Mouse (Mus musculus) neural tube, embryonic 12.5 days (tissue): ENCODE measurements around the gene Olfr59. TPM values are rescaled to one million over a fixed set of nuclear protein-coding genes. Genes with fewer than 3 reads are reported as not detected.

Experiments used
- ATAC-seq: fragments of 200-750 bp; cut with Nextera tagmentation; 2 replicates; pipeline ENCODE4 v1.8.0; 2017; ENCODE audit warnings: low read depth, mild to moderate bottlenecking, moderate TSS enrichment, moderate library complexity; ENCODE audit not compliant: low FRiP score
- H3K27ac ChIP-seq: fragments of 300-500 bp; sonication (generic); 2 replicates; pipeline ENCODE4 v1.5.1; 2016
- H3K27me3 ChIP-seq: fragments of 300-500 bp; sonication (generic); replicated peaks from 2 replicates; pipeline ENCODE4 v1.6.1; 2016; ENCODE audit warnings: mild to moderate bottlenecking
- H3K36me3 ChIP-seq: fragments of 300-500 bp; sonication (generic); 2 replicates; pipeline ENCODE4 v1.6.1; 2016; ENCODE audit warnings: mild to moderate bottlenecking
- H3K4me1 ChIP-seq: fragments of 300-500 bp; sonication (generic); 2 replicates; pipeline ENCODE4 v1.6.1; 2016
- H3K4me2 ChIP-seq: fragments of 300-500 bp; sonication (generic); replicated peaks from 2 replicates; pipeline ENCODE4 v1.6.1; 2016; ENCODE audit warnings: mild to moderate bottlenecking
- H3K4me3 ChIP-seq: fragments of 300-500 bp; sonication (generic); 2 replicates; pipeline ENCODE4 v1.5.1; 2016
- H3K9ac ChIP-seq: fragments of 300-500 bp; sonication (generic); 2 replicates; pipeline ENCODE4 v1.6.1; 2016; ENCODE audit warnings: mild to moderate bottlenecking
- H3K9me3 ChIP-seq: fragments of 300-500 bp; sonication (generic); 2 replicates; pipeline ENCODE4 v1.6.1; 2016; ENCODE audit warnings: mild to moderate bottlenecking
- WGBS: fragments of 180-500 bp; shearing (Covaris S2); methylation state at CpG from one replicate; pipeline ENCODE4 v1.1.7; 2016; 5-methylcytosine and 5-hydroxymethylcytosine counted together
- polyA plus RNA-seq: library from polyadenylated mRNA; unstranded; fragments of >200 nt; fragmentation: Nextera tagmentation; extraction: Ambion mirVana; gene quantifications from 2 replicates; pipeline ENCODE4 v1.2.1, GENCODE M21; 2016

The Olfr59 gene
- polyA plus RNA-seq = not detected in 2 replicates

- ATAC-seq = no peak
- Histone ChIP-seq H3K9ac (no peak within 1 kb of the TSS), H3K36me3 (no peaks in the 10 kb centered on the region), H3K4me3 (no peak within 1 kb of the TSS), H3K4me2 (no peak within 1 kb of the TSS), H3K4me1 (no peaks in the 10 kb centered on the region), H3K27me3 (no peaks in the 10 kb centered on the region), H3K27ac (no peak within 1 kb of the TSS), H3K9me3 (peaks cover 19% of the 10 kb centered on the region; the same call in 1 of the 2 replicates)
- WGBS = 69% methylated on average over 2 of the region's 2 CpGs
Measured at GRCm38 (mm10) chr11:74283436-74283835, at the start of gene Olfr59. Olfr59 (plus strand) TSS chr11:74283736.

DNA sequence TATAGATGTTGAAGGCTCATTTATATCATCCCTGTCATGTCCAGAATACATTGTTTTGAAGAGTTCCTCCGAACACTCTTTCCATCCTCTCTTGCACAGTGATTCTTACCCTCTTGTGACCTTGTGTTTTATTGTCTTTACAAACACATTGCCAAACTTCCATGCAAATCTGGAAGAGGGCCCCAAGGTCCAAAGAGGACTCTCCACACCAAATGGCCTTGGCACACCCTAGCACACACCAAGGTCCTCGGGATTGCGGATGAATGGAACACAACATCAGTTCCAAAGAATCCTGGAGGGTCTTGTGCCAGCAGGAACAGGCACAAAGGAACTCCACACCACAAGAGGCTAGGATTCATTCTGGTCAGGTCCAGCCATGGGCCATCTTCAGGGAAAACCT lies 42.3 kb upstream of the Olfr59 start:
- WGBS = 88% methylated on average over 3 of the region's 3 CpGs

GRCm38 (mm10) chr11:74259508-74259907 lies 24.0 kb upstream of the Olfr59 start, which contains the start of gene Olfr406:
Olfr406 (plus strand) TSS chr11:74259808.
- no peak within 1 kb of the TSS for H3K4me3 ChIP-seq
- 57% methylated on average over 2 of the region's 2 CpGs for WGBS
- H3K36me3 ChIP-seq = no peaks in the 10 kb centered on the region
- H3K4me1 ChIP-seq = no peaks in the 10 kb centered on the region
- ATAC-seq = no peak
- peaks cover 25% of the 10 kb centered on the region; the same call in 1 of the 2 replicates for H3K9me3 ChIP-seq
- H3K9ac ChIP-seq = no peak within 1 kb of the TSS
- no peak within 1 kb of the TSS for H3K27ac ChIP-seq
- no peaks in the 10 kb centered on the region for H3K27me3 ChIP-seq
- H3K4me2 ChIP-seq = no peak within 1 kb of the TSS

More for the DNA sequence above, 42.3 kb upstream of the Olfr59 start:
- Histone ChIP-seq H3K4me2 (no peak overlapping the region), H3K27ac (no peak overlapping the region), H3K9ac (no peak overlapping the region), H3K9me3 (peaks cover 21% of the 10 kb centered on the region), H3K4me3 (no peak overlapping the region), H3K36me3 (no peaks in the 10 kb centered on the region), H3K4me1 (no peaks in the 10 kb centered on the region), H3K27me3 (no peaks in the 10 kb centered on the region)
- no peak for ATAC-seq

- no peak overlapping the region for H3K4me2 ChIP-seq
- H3K9me3 ChIP-seq = 0 out of 2 replicates have a peak, but pooled peaks cover 8% of the 10 kb centered on the region
- no peaks in the 10 kb centered on the region for H3K36me3 ChIP-seq
- no peaks in the 10 kb centered on the region for H3K4me1 ChIP-seq
- H3K4me3 ChIP-seq = no peak overlapping the region
- 78% methylated on average over 2 of the region's 2 CpGs for WGBS
- no peak for ATAC-seq
- H3K9ac ChIP-seq = no peak overlapping the region
- no peak overlapping the region for H3K27ac ChIP-seq
- no peaks in the 10 kb centered on the region for H3K27me3 ChIP-seq
Measured at GRCm38 (mm10) chr11:74287256-74287655, 3.7 kb downstream of the Olfr59 start.

DNA sequence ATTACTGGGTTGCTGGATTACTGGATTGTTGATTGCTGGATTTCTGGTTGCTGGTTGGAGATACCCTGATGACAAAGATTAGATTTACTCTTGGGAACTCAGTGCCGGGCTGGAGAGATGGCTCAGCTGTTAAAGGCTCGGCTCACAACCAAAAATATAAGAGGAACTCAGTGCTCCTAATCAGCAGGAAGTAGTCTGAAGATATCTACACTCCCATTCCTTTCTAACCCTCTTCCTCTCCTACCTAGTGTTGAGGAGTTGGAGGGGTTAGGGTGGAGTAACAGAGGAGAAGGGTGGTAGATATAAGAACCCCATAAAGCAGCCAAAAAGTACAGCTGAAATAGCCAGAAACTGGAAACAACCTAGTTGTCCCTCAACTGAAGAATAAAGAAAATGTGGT lies 42.5 kb downstream of the Olfr59 start:
- H3K9ac ChIP-seq = no peak overlapping the region
- 0 out of 2 replicates have a peak, but pooled peaks cover 4% of the 10 kb centered on the region for H3K9me3 ChIP-seq
- 87% methylated on average over 2 of the region's 2 CpGs for WGBS
- H3K4me1 ChIP-seq = no peaks in the 10 kb centered on the region
- H3K27ac ChIP-seq = no peak overlapping the region
- no peak overlapping the region for H3K4me3 ChIP-seq
- H3K36me3 ChIP-seq = no peaks in the 10 kb centered on the region
- ATAC-seq = no peak
- no peak overlapping the region for H3K4me2 ChIP-seq
- no peaks in the 10 kb centered on the region for H3K27me3 ChIP-seq

GRCm38 (mm10) chr11:74328781-74329180 lies 45.2 kb downstream of the Olfr59 start:
- Histone ChIP-seq H3K27me3 (no peaks in the 10 kb centered on the region), H3K4me3 (no peak overlapping the region)

DNA sequence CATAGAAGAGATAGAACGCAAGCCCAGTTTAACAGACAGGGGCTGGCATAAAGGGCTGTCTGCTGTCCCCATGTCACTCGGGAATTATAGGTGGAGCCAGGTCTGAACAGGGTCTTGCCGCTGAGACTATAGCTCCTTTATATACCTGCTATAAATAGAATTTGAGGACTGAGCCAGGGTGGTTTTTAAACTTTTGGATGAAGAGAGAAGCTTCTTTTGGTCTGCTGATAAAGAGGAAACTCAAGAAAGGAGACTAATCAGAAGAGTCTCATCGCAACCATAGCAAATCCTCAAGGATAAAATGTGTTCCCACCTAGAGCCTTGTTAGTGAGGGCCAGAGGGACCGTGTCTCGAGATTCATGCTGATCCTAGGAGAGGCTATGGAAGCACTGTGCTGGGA lies 54.4 kb downstream of the Olfr59 start, which contains the start of gene Olfr410:
Olfr410 (minus strand) TSS at position 101 of the 400 bp plus-strand sequence.
- no peak within 1 kb of the TSS for H3K4me3 ChIP-seq
- H3K4me1 ChIP-seq = no peaks in the 10 kb centered on the region
- ATAC-seq = no peak
- WGBS = 82% methylated on average over 6 of the region's 6 CpGs
- H3K4me2 ChIP-seq = no peak within 1 kb of the TSS
- H3K9ac ChIP-seq = no peak within 1 kb of the TSS
- H3K27me3 ChIP-seq = no peaks in the 10 kb centered on the region
- H3K9me3 ChIP-seq = no peaks in the 10 kb centered on the region
- no peak within 1 kb of the TSS for H3K27ac ChIP-seq
- H3K36me3 ChIP-seq = no peaks in the 10 kb centered on the region

More at GRCm38 (mm10) chr11:74328781-74329180, 45.2 kb downstream of the Olfr59 start:
- no peaks in the 10 kb centered on the region for H3K4me1 ChIP-seq
- ATAC-seq = no peak
- no peak overlapping the region for H3K4me2 ChIP-seq
- no peak overlapping the region for H3K27ac ChIP-seq
- 0 out of 2 replicates have a peak, but pooled peaks cover 4% of the 10 kb centered on the region for H3K9me3 ChIP-seq
- no peaks in the 10 kb centered on the region for H3K36me3 ChIP-seq
- H3K9ac ChIP-seq = no peak overlapping the region

Other genes with a start within 250 kb of the Olfr59 start
- gene Olfr139, start 227.2 kb upstream of the Olfr59 start, polyA plus RNA-seq = not detected in 2 replicates
- not detected in 2 replicates for gene Olfr399, start 227.1 kb upstream of the Olfr59 start, polyA plus RNA-seq
- gene Zfp616, start 213.8 kb upstream of the Olfr59 start, polyA plus RNA-seq = not detected in 2 replicates
- gene Olfr401, start 170.0 kb upstream of the Olfr59 start, polyA plus RNA-seq = not detected in 2 replicates
- gene Olfr402, start 130.2 kb upstream of the Olfr59 start, polyA plus RNA-seq = not detected in 2 replicates
- gene Olfr403, start 97.5 kb upstream of the Olfr59 start, polyA plus RNA-seq = not detected in 2 replicates
- not detected in 2 replicates for gene Olfr43, start 72.4 kb upstream of the Olfr59 start, polyA plus RNA-seq
- not detected in 2 replicates for gene Olfr406, start 23.9 kb upstream of the Olfr59 start, polyA plus RNA-seq
- gene Olfr410, start 54.3 kb downstream of the Olfr59 start, polyA plus RNA-seq = not detected in 2 replicates
- not detected in 2 replicates for gene Olfr411, start 68.9 kb downstream of the Olfr59 start, polyA plus RNA-seq
- gene Olfr412, start 78.3 kb downstream of the Olfr59 start, polyA plus RNA-seq = not detected in 2 replicates